Mouse (Mus musculus) liver, adult (tissue): ENCODE data around the gene Tut7.

ENCODE experiments used
- GATA4 ChIP-seq: IDR thresholded peaks from 2 replicates; pipeline ENCODE4 v1.6.1; 2014; ENCODE audit warnings: mild to moderate bottlenecking, low read length; ENCODE audit not compliant: insufficient replicate concordance

Tut7 gene

GRCm38 (mm10) chr13:59839356-59839755, 16.4 kb upstream of the Tut7 start:
- TF ChIP-seq GATA4 = no peak

- no peak for TF ChIP-seq GATA4
These were observed 15.5 kb upstream of the Tut7 start for GRCm38 (mm10) chr13:59838464-59838863.

GRCm38 (mm10) chr13:59836811-59837210, 13.9 kb upstream of the Tut7 start:
- no peak for TF ChIP-seq GATA4

GRCm38 (mm10) chr13:59836101-59836798, 13.3 kb upstream of the Tut7 start:
- peak; percentile 93 for TF ChIP-seq GATA4

- TF ChIP-seq GATA4 = no peak
These were observed 12.0 kb upstream of the Tut7 start for GRCm38 (mm10) chr13:59834786-59835452.

- TF ChIP-seq GATA4 = 0 out of 2 replicates have a peak, but pooled peaks have one; percentile 4
These were observed 9.9 kb upstream of the Tut7 start for GRCm38 (mm10) chr13:59832871-59833270.

GRCm38 (mm10) chr13:59832454-59832853, 9.5 kb upstream of the Tut7 start:
- peak; percentile 57; the same call in 1 of the 2 replicates for TF ChIP-seq GATA4

- TF ChIP-seq GATA4 = no peak
These were observed 3.0 kb upstream of the Tut7 start for GRCm38 (mm10) chr13:59825966-59826365.

- TF ChIP-seq GATA4 = no peak
These were observed 2.1 kb downstream of the Tut7 start for GRCm38 (mm10) chr13:59820836-59821235.

- TF ChIP-seq GATA4 = no peak
These were observed 2.8 kb downstream of the Tut7 start for GRCm38 (mm10) chr13:59820114-59820513.

GRCm38 (mm10) chr13:59817352-59817751, 5.6 kb downstream of the Tut7 start:
- no peak for TF ChIP-seq GATA4

- no peak for TF ChIP-seq GATA4
These were observed 8.8 kb downstream of the Tut7 start for GRCm38 (mm10) chr13:59814109-59814591.

- no peak for TF ChIP-seq GATA4
These were observed 11.4 kb downstream of the Tut7 start for GRCm38 (mm10) chr13:59811581-59811980.

GRCm38 (mm10) chr13:59801000-59801399, 21.9 kb downstream of the Tut7 start:
- TF ChIP-seq GATA4 = no peak

- TF ChIP-seq GATA4 = no peak
These were observed 22.9 kb downstream of the Tut7 start for GRCm38 (mm10) chr13:59800077-59800476.

- TF ChIP-seq GATA4 = no peak
These were observed 24.6 kb downstream of the Tut7 start for GRCm38 (mm10) chr13:59798306-59798705.
